Mouse (Mus musculus): ENCODE data around the gene Sycp2l. TPM values are rescaled to one million over a fixed set of nuclear protein-coding genes. Genes with fewer than 3 reads are reported as not detected.

The Sycp2l gene
- total RNA-seq (2021): not detected in 2 replicates
- long read RNA-seq, experiment 1: 0 reads
- long read RNA-seq, experiment 2: 0 reads

DNA sequence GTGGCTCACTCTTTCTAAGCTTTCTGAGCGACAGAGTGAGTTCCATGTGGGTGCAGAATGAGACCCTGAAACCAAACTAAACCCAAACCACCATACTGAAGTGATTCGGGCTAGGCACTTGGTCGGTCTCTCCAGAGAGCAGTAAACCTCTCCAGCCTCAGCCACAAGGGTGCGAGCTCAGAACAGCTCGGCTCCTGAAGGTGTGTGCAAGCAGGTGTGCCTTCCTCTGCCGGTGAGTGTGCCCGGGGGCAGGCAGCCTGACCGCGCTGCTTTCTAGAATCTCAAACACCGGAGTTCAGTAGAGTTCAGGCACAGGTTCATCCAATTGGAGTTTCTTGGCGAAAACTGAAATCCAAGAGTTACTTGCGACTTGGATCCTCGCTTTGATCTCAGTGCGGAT, at the start of gene Sycp2l:
Sycp2l (plus strand) TSS at position 368 of the 400 bp plus-strand sequence.
- DNase-seq: no peak

- no peak for DNase-seq
These were observed 46.5 kb upstream of the Sycp2l start for GRCm38 (mm10) chr13:41067618-41068017.

DNA sequence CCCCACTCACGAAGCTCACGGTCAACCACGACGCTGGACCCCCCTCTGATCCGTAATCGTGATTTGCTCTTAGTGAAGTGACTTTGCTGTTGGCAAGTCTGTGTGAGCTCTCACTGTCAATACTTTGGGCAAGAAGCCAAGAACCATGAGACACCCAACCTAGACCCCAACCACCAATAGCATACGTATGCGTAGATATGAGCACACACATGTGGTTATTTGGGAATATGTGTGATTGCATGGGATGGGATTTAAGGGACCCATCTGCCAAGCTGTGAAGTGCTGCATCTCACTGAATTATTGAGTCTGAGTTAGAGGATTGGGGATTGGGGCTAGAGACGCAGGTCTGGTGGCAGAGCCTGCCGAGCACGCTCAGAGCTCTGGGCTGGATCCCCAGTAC, 42.5 kb upstream of the Sycp2l start:
- no peak for DNase-seq

GRCm38 (mm10) chr13:41073819-41074218, 40.3 kb upstream of the Sycp2l start:
- no peak for DNase-seq

DNA sequence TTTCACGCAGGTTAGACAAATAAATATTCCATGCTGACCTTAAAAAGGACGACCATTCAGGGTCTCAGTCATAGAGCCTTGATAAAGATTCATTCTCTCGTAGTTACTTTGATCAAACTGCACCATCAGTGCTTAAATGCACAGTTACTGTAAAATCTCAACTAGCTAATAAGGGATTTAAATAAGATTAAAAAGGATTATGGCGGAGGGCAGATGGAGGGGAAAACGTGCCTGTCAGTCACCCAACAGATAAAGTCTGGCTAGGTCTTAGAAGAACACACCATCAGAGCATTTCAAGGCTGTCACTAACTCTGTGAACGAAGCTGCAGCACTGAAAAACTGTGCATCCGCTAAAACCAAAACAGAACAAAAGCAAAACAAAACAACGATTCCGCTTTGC, 36.2 kb upstream of the Sycp2l start:
- DNase-seq: no peak

GRCm38 (mm10) chr13:41078690-41079420, 35.3 kb upstream of the Sycp2l start:
- no peak for DNase-seq

GRCm38 (mm10) chr13:41079421-41079780, 34.7 kb upstream of the Sycp2l start, which contains the start of gene Mak:
Gene Mak, minus strand, starts transcription at chr13:41079706.
- DNase-seq: peak; percentile 73

DNA sequence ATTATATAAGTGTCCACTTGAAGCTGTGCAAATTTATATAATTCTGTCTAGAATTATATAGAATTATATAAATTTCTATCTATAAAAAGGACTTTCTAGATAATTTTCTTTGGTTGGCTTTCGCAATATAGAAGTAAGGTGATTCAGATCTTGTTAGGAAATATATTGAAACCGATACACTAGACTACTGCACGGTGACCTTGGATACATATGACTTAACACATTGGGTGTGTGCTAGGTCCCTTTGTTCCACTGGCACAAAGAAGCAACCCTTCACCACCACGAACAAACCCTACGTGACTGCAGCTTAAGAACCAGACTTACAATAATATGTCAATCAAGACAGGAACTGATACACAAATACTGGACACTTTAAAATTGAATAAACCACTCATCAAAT, 34.2 kb upstream of the Sycp2l start:
- no peak for DNase-seq

- DNase-seq: no peak
These were observed 33.4 kb upstream of the Sycp2l start for GRCm38 (mm10) chr13:41080700-41081099.

DNA sequence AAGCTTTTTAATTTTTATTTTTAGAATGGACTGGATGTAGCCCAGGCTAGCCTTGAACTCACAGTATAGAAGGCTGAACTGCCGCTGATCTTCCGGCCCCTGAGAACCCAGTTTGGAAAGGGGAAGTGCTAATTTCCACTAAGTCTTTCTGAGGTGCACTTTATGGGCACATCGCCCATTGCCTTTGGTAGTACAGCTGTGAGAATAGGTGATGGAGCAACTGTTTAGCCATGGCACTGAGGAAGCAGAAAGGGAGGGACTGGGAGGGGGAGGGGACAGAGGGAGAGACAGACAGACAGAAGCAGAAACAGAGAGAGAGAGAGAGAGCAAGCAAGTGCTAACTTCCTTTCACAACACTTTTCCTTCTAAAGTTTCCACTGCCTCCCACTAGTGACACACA, 29.6 kb upstream of the Sycp2l start:
- no peak for DNase-seq

DNA sequence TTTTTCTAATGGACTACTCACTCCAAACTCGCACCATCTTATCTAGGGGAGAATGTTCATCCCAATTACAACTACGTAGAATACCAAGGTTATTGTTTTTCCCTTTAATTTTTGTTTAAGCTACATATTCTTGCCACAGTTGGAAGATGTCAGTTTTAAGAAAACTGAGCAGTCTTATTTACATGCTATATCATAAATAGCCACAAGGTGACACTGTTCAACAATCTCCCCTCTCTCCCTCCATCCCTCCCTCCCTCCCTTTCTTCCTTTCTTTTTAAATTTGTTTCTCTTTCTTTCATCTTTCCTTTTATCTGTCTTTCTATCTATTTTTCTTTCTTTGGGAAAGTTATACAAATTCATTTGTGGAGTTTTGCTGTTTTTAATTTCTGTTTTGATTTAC, 29.0 kb upstream of the Sycp2l start:
- DNase-seq: no peak

GRCm38 (mm10) chr13:41088746-41089145, 25.4 kb upstream of the Sycp2l start:
- DNase-seq: no peak

DNA sequence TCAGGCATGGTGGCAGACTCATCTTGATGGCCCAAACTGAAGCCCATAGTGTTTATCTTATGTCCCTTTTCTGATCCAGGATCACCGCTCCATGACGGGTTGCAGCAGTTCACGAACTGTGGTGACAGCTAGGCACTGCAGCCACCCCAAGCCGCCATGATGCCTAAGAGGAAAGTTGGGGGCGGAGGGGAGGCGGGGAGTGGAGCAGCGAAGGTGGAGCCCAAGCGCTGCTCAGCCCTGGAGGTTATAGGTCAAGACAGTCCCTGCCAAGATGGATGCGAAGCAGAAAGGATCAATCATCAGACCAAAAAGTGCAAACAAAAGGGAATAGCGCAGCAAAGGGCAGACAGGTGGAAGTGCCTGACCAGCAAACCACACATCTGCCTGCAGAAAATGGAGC, 22.8 kb upstream of the Sycp2l start:
- DNase-seq: no peak

- no peak for DNase-seq
These were observed 19.9 kb upstream of the Sycp2l start for GRCm38 (mm10) chr13:41094160-41094559.

GRCm38 (mm10) chr13:41097324-41098058, 16.6 kb upstream of the Sycp2l start:
- no peak for DNase-seq

- no peak for DNase-seq
These were observed 15.8 kb upstream of the Sycp2l start for GRCm38 (mm10) chr13:41098325-41098724.

DNA sequence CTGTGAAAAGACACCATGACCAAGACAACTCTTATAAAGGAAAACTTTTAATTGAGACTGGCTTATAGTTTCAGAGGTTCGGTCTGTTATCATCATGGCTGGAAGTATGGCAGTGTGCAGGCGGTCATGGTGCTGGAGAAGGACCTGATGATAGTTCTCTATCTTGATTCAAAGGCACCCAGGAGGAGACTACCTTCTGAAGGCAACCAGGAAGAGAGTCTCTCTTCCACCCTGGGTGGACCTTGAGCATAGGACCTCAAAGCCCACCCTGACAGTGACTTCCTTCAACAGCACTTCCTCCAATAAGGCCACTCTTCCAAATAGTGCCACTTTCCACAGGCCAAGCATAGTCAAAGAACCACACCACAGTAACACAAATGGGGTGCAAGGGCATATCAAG, 14.1 kb upstream of the Sycp2l start:
- no peak for DNase-seq

- no peak for DNase-seq
These were observed 10.1 kb upstream of the Sycp2l start for GRCm38 (mm10) chr13:41103841-41104525.

GRCm38 (mm10) chr13:41105541-41105940, 8.6 kb upstream of the Sycp2l start:
- DNase-seq: no peak

- DNase-seq: no peak
These were observed 3.2 kb upstream of the Sycp2l start, which contains the start of gene Gcm2 for GRCm38 (mm10) chr13:41110935-41111334. Gene Gcm2, minus strand, starts transcription at chr13:41111035.

DNA sequence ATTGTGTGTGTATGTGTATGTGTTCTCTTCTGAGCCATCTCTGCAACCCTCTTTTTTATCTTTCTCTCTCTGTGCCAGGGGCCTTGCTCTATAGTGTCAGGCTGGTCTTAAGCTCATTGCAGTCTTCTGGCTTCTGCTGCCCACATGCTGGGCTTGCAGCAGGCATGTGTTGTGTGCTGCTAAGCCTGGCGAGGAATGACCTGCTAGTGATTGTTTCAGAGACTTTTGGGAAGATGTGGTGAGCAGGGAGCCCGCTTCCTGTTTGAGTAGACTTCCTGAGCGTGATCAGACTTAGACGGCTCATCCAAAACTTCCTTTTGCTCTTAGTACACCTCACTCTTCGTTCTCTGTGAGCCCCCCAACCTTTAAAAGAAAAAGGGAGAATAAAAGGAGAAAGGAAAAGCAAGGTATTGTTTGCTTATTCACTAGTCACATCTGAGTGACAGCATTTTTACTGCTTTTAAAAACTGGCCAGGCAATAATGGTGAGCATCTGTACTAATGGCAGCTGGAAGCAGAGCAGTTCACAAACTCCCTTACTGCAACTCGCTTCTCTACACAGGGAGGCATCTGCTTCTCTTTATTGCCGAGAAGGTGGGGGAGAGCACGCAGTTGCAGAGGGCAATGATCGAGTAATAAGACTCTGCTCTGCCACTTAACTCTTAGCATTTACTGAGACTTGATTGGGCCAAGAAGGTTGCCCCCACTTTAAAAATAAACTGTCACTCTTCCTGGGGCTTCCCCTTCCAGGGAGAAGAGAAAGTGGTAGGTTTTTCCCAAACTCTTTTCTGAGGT, 5.2 kb downstream of the Sycp2l start:
- no peak for DNase-seq

DNA sequence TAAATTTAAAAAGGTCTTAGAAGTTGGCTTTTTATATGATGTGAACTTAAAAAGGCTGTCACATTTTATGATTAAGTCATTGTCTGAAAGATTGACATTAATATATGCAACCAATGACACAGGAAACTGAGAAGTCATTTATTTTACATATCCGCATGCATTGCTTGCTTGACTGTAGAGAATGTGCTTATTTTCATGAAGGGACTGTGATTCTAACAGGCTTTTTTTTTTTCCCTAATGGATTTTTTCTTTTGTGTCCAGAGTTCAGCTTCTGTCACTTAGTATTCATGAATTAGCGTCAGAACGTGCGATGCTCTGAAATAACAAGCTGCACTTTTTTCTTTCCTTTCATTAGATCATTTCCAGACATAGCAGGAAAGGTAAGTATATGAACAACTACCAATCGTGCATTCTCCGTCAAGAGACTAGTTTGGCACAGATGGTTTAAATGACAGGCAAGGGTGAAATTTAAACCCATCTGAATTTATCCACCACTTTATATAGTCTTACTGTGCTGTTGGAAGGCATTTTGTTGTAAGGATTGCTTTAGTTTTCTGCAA, 9.6 kb downstream of the Sycp2l start:
- no peak for DNase-seq

Data from adrenal gland, postnatal 14 days (tissue).